Mouse (Mus musculus): Measurements from ENCODE around the gene Nsun2. TPM values are rescaled to one million over a fixed set of nuclear protein-coding genes. Genes with fewer than 3 reads are reported as not detected.
A peak's percentile ranks its signal among the peaks of the same experiment; 100 is the strongest.
"Not testable (repeated sequence)": the region's sequence is repeated elsewhere in the genome, so short reads cannot be mapped to it uniquely, and the experiment has no call there.

The Nsun2 gene
- total RNA-seq, 2 experiments from 2014 or later = 26.3 to 32.4 TPM

- ATAC-seq (replicated peaks; ENCODE audit: low FRiP score, poor library complexity, severe bottlenecking) = no peak
These were observed 50.0 kb downstream of the Nsun2 start for GRCm38 (mm10) chr13:69583591-69583990.

GRCm38 (mm10) chr13:69585828-69586227, 52.3 kb downstream of the Nsun2 start:
- no peak for ATAC-seq (replicated peaks; ENCODE audit: low FRiP score, poor library complexity, severe bottlenecking)

- no peak for ATAC-seq (replicated peaks; ENCODE audit: low FRiP score, poor library complexity, severe bottlenecking)
These were observed 52.8 kb downstream of the Nsun2 start for GRCm38 (mm10) chr13:69586337-69586736.

GRCm38 (mm10) chr13:69587849-69588248, 54.3 kb downstream of the Nsun2 start:
- no peak for ATAC-seq (replicated peaks; ENCODE audit: low FRiP score, poor library complexity, severe bottlenecking)

GRCm38 (mm10) chr13:69588263-69588662, 54.7 kb downstream of the Nsun2 start:
- no peak for ATAC-seq (replicated peaks; ENCODE audit: low FRiP score, poor library complexity, severe bottlenecking)

GRCm38 (mm10) chr13:69591338-69591737, 57.8 kb downstream of the Nsun2 start:
- no peak for ATAC-seq (replicated peaks; ENCODE audit: low FRiP score, poor library complexity, severe bottlenecking)

GRCm38 (mm10) chr13:69592226-69592625, 58.7 kb downstream of the Nsun2 start:
- no peak for ATAC-seq (replicated peaks; ENCODE audit: low FRiP score, poor library complexity, severe bottlenecking)

GRCm38 (mm10) chr13:69593453-69593852, 59.9 kb downstream of the Nsun2 start:
- no peak for ATAC-seq (replicated peaks; ENCODE audit: low FRiP score, poor library complexity, severe bottlenecking)

GRCm38 (mm10) chr13:69594577-69595256, 61.2 kb downstream of the Nsun2 start:
- no peak for ATAC-seq (replicated peaks; ENCODE audit: low FRiP score, poor library complexity, severe bottlenecking)

- no peak for ATAC-seq (replicated peaks; ENCODE audit: low FRiP score, poor library complexity, severe bottlenecking)
These were observed 62.4 kb downstream of the Nsun2 start for GRCm38 (mm10) chr13:69595911-69596310.

- no peak for ATAC-seq (replicated peaks; ENCODE audit: low FRiP score, poor library complexity, severe bottlenecking)
These were observed 63.0 kb downstream of the Nsun2 start for GRCm38 (mm10) chr13:69596515-69596914.

- no peak for ATAC-seq (replicated peaks; ENCODE audit: low FRiP score, poor library complexity, severe bottlenecking)
These were observed 65.3 kb downstream of the Nsun2 start for GRCm38 (mm10) chr13:69598867-69599266.

- ATAC-seq (replicated peaks; ENCODE audit: low FRiP score, poor library complexity, severe bottlenecking) = not testable (repeated sequence)
These were observed 67.3 kb downstream of the Nsun2 start for GRCm38 (mm10) chr13:69600863-69601262.

- ATAC-seq (replicated peaks; ENCODE audit: low FRiP score, poor library complexity, severe bottlenecking) = no peak
These were observed 67.8 kb downstream of the Nsun2 start for GRCm38 (mm10) chr13:69601321-69601720.

GRCm38 (mm10) chr13:69604670-69605069, 71.1 kb downstream of the Nsun2 start:
- no peak for ATAC-seq (replicated peaks; ENCODE audit: low FRiP score, poor library complexity, severe bottlenecking)

GRCm38 (mm10) chr13:69608734-69609133, 75.2 kb downstream of the Nsun2 start:
- no peak for ATAC-seq (replicated peaks; ENCODE audit: low FRiP score, poor library complexity, severe bottlenecking)

GRCm38 (mm10) chr13:69610751-69611397, 77.3 kb downstream of the Nsun2 start:
- peak; percentile 65 for ATAC-seq (replicated peaks; ENCODE audit: low FRiP score, poor library complexity, severe bottlenecking)

- ATAC-seq (replicated peaks; ENCODE audit: low FRiP score, poor library complexity, severe bottlenecking) = peak; percentile 92
These were observed 78.0 kb downstream of the Nsun2 start, which contains the start of gene Srd5a1 for GRCm38 (mm10) chr13:69611398-69612174. TSS of gene Srd5a1 (minus strand) at chr13:69611442.

- no peak for ATAC-seq (replicated peaks; ENCODE audit: low FRiP score, poor library complexity, severe bottlenecking)
These were observed 78.6 kb downstream of the Nsun2 start for GRCm38 (mm10) chr13:69612175-69612544.

- ATAC-seq (replicated peaks; ENCODE audit: low FRiP score, poor library complexity, severe bottlenecking) = no peak
These were observed 83.2 kb downstream of the Nsun2 start for GRCm38 (mm10) chr13:69616716-69617115.

- ATAC-seq (replicated peaks; ENCODE audit: low FRiP score, poor library complexity, severe bottlenecking) = no peak
These were observed 90.3 kb downstream of the Nsun2 start for GRCm38 (mm10) chr13:69623843-69624242.

All from erythroblast, adult 5-6 weeks (primary cell).